Mouse (Mus musculus): ENCODE results near the gene Flcn.

DNA sequence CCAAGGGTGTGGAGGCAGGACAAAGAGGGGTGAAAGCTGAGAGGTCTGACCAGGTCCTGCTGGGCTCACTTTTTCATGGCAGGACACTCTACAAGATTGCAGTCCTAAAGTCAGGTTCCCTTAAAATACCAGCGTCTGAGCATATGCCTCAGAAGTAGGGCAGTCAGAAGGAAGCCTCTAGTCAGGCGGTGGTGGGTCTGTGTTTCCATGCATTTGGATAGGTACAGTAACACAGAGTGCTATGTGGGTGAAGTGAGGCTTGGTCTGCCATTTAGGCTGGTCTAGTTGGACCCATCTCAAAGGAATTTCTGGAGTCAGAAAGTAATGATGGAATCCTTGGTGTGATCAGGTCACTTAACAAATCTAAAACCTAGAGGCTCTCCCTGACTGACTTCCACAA is 40.5 kb downstream of the Flcn start:
- TF ChIP-seq CTCF (IDR thresholded peaks at IDR 0.05; ENCODE audit: borderline replicate concordance, insufficient read depth, low read depth, low read length) (no peak), POLR2A (IDR thresholded peaks at IDR 0.05; ENCODE audit: borderline replicate concordance, insufficient read depth, low read length) (no peak)
